Mouse (Mus musculus): ENCODE results near the gene Mia.

DNA sequence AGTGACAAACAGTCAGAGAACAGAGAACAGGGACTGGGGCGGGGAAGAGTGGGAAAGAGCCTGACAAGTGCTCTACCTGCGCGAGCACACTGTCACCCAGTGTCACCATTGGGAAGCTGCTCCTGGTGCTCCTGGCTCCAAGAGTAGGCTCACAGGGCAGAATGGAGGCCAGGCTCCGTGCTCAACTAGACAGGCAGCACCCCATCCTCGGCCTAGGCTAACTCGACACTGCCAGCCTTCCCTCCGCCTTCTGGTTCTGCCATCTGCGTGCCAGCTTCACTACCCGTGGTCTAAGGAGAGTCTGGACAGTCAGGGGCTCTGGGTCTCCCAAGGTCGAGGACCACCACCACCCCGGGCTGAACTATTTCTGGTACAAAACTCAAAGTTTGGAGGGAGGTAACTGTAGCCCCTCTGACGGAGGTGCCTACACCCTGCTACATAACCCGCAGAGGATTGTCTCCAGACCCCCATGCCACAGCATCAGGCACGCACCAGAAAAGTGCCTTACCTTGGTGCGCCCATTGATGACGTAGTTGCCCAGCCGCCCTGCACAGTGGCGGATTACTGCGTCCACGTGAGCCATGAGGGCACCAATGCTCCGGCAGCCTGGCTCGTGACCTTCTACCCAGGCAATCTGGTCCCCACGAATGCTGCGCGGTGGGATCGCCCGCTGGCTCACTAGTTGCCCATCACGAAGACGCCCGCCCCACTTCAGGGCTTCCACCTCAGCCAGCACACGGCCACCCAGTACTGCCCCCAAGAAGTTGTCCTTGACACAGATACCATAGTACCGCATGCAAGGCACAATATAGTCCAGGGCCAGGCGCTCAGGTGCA, 16.6 kb downstream of the Mia start:
- TF ChIP-seq RAD21 (IDR thresholded peaks at IDR 0.05; ENCODE audit: low read depth, low read length) (no peak), EP300 (IDR thresholded peaks at IDR 0.05; ENCODE audit: low read length) (no peak), POLR2A (IDR thresholded peaks at IDR 0.05; ENCODE audit: low read depth, low read length) (peak; percentile 75)
